Mouse (Mus musculus): ENCODE measurements around the gene Tpbgl. TPM values are rescaled to one million over a fixed set of nuclear protein-coding genes. Genes with fewer than 3 reads are reported as not detected.

Tpbgl gene
- total and polyA plus RNA-seq, 3 experiments = 0.07 to 0.25 TPM; not detected in 1

DNA sequence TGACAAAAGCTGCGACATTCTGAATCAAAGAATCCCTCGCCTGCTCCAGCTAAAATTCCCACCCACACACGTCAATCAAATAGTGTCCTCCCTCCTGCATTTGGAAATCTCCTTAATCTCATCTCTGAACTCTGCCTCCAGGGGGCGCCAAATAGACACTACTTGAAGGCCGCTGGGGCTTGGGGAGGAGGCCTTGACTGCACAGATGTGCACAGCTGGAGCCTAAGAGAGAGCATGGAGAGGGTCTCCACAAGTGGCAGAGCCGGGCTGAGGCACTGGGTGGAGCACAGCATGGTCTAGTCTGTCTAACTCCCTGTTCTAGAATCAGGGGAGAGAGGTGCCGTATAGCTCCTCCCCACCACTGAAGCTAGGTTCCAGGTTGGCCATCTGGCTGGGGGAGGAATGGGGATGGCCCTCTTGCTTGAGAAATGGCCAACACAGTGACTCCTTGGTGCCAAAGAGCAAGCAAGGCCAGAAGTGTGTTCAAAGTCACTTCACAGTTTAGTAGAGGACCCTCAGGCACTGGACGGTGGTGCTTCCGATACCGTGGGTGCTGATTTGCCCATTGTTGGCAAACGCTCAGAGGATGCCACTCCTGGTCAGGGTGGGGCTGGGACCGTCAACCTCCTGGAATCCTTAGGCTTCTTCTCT lies 32.6 kb upstream of the Tpbgl start:
- Histone ChIP-seq H3K9me3 (replicated peaks; ENCODE audit: low read length) (no peaks in the 10 kb centered on the region), H3K79me2 (replicated peaks; ENCODE audit: control insufficient read depth, extremely low read depth, insufficient read depth, poor library complexity, severe bottlenecking) (no peaks in the 10 kb centered on the region), H3K27me3 (replicated peaks) (peaks cover 4% of the 10 kb centered on the region), H3K9ac (ENCODE audit: insufficient read depth, low read depth) (no peak overlapping the region), H3K27ac (ENCODE audit: insufficient read depth, low read depth) (no peak overlapping the region), H3K4me1 (ENCODE audit: control insufficient read depth in 1 of 2, insufficient read depth in 2 of 2) (peaks cover 0 to 10% of the 10 kb centered on the region in 2 experiments; a peak in 2 of 4 replicates), H3K36me3 (replicated peaks in 1 of 2; ENCODE audit: control insufficient read depth in 1 of 2, insufficient read depth in 1 of 2, low read length in 1 of 2) (no peaks in the 10 kb centered on the region), H3K4me2 (ENCODE audit: insufficient read depth, low read depth, poor library complexity, severe bottlenecking) (no peak overlapping the region), H3K4me3 (replicated peaks in 1 of 3; ENCODE audit: low read depth in 2 of 3, low read length in 2 of 3, poor library complexity in 1 of 3) (no peak overlapping the region)
- dilution Hi-C loops (cut with MboI; ENCODE audit: extremely low pct_ligation_motif_present, extremely low pct_unique_long_range_greater_than_20kb, low sequenced_read_pairs) (no loop called here), in situ Hi-C loops (cut with MboI; ENCODE audit: low pct_ligation_motif_present, low pct_unique_long_range_greater_than_20kb, low sequenced_read_pairs) (loop anchor here (5.0 kb wide), 2 partner anchors 53 to 138 kb away; partner anchors contain the start of gene Slco2b1)
- DNase-seq (ENCODE audit: extremely low read depth) = peak; percentile 71
- peak; percentile 43; the same call in 1 of the 2 replicates for TF ChIP-seq IRF4 (IDR thresholded peaks at IDR 0.05; ENCODE audit: low read depth, low read length)
- TF ChIP-seq NRF1 (IDR thresholded peaks at IDR 0.05; ENCODE audit: low read depth, low read length) = no peak
- no peak for TF ChIP-seq MAFK (IDR thresholded peaks at IDR 0.05; ENCODE audit: insufficient replicate concordance, low read length)
- TF ChIP-seq E2F4 (IDR thresholded peaks at IDR 0.05; ENCODE audit: insufficient replicate concordance, low read depth, low read length) = no peak
- peak; percentile 78 for TF ChIP-seq MAZ (IDR thresholded peaks at IDR 0.05; ENCODE audit: low read depth, low read length)
- TF ChIP-seq ELF1 (IDR thresholded peaks at IDR 0.05; ENCODE audit: low read depth, low read length) = no peak
- no peak for TF ChIP-seq BHLHE40 (IDR thresholded peaks at IDR 0.05; ENCODE audit: low read depth, low read length)
- TF ChIP-seq POLR2A (IDR thresholded peaks at IDR 0.05; ENCODE audit: low read depth, low read length) = no peak
- TF ChIP-seq POLR2AphosphoS2 (IDR thresholded peaks at IDR 0.05; ENCODE audit: low read depth, low read length) = no peak
- no peak for TF ChIP-seq SIN3A (IDR thresholded peaks at IDR 0.05; ENCODE audit: low read length)
- no peak for TF ChIP-seq CHD2 (IDR thresholded peaks at IDR 0.05; ENCODE audit: low read length)
- no peak for TF ChIP-seq GABPA (IDR thresholded peaks at IDR 0.05; ENCODE audit: insufficient replicate concordance, low read depth, low read length)
- TF ChIP-seq ETS1 (conservative IDR thresholded peaks at IDR 0.05; ENCODE audit: low read depth, low read length) = no peak
- no peak for TF ChIP-seq TBP (conservative IDR thresholded peaks at IDR 0.05; ENCODE audit: low read depth, low read length)
- 0 out of 2 replicates have a peak, but pooled peaks have one; percentile 36 for TF ChIP-seq MEF2A (IDR thresholded peaks at IDR 0.05; ENCODE audit: borderline replicate concordance, low read depth, low read length)
- TF ChIP-seq CHD1 (IDR thresholded peaks at IDR 0.05; ENCODE audit: low read depth, low read length) = no peak
- TF ChIP-seq TCF12 (IDR thresholded peaks at IDR 0.05; ENCODE audit: low read depth, low read length) = no peak
- no peak for TF ChIP-seq UBTF (IDR thresholded peaks at IDR 0.05; ENCODE audit: low read depth, low read length)
- TF ChIP-seq KAT2A (IDR thresholded peaks at IDR 0.05; ENCODE audit: insufficient replicate concordance, low read length) = no peak
- TF ChIP-seq JUN (IDR thresholded peaks at IDR 0.05; ENCODE audit: insufficient read depth, low read depth, low read length) = no peak
- TF ChIP-seq PAX5 (IDR thresholded peaks at IDR 0.05; ENCODE audit: low read length) = no peak
- no peak for TF ChIP-seq ZMIZ1 (IDR thresholded peaks at IDR 0.05; ENCODE audit: low read depth, low read length)
- TF ChIP-seq HCFC1 (IDR thresholded peaks at IDR 0.05; ENCODE audit: low read depth, low read length) = no peak
- TF ChIP-seq SMC3 (IDR thresholded peaks at IDR 0.05; ENCODE audit: low read depth, low read length) = peak; percentile 98
- no peak for TF ChIP-seq JUND (conservative IDR thresholded peaks at IDR 0.05; ENCODE audit: low read depth, low read length)
- no peak for TF ChIP-seq USF1 (IDR thresholded peaks at IDR 0.05; ENCODE audit: low read depth, low read length)
- no peak for TF ChIP-seq RCOR1 (conservative IDR thresholded peaks at IDR 0.05; ENCODE audit: low read depth, low read length)
- no peak for TF ChIP-seq EP300 (IDR thresholded peaks at IDR 0.05; ENCODE audit: low read length)
- TF ChIP-seq MXI1 (IDR thresholded peaks at IDR 0.05; ENCODE audit: low read depth, low read length) = no peak
- no peak for TF ChIP-seq MYC (IDR thresholded peaks at IDR 0.05; ENCODE audit: low read depth, low read length)
- TF ChIP-seq CTCF (conservative IDR thresholded peaks at IDR 0.05 in 1 of 2, IDR thresholded peaks at IDR 0.05 in 1 of 2; ENCODE audit: low read depth in 2 of 2, low read length in 2 of 2) = peak; percentile 64 to 95; a peak in 3 of 4 replicates
- no peak for TF ChIP-seq MAX (IDR thresholded peaks at IDR 0.05; ENCODE audit: low read length)
- TF ChIP-seq USF2 (conservative IDR thresholded peaks at IDR 0.05; ENCODE audit: low read depth, low read length) = no peak
- no peak for TF ChIP-seq ZKSCAN1 (IDR thresholded peaks at IDR 0.05; ENCODE audit: borderline replicate concordance, low read depth, low read length)
- TF ChIP-seq RAD21 (IDR thresholded peaks at IDR 0.05; ENCODE audit: low read depth, low read length) = peak; percentile 92
- no peak for TF ChIP-seq ZNF384 (IDR thresholded peaks at IDR 0.05; ENCODE audit: low read depth, low read length)
- 0 out of 2 replicates have a peak, but pooled peaks have one; percentile 17 for TF ChIP-seq NELFE (IDR thresholded peaks at IDR 0.05; ENCODE audit: low read depth, low read length)
- TF ChIP-seq ZC3H11A (IDR thresholded peaks at IDR 0.05; ENCODE audit: low read depth, low read length) = peak; percentile 88
